Mouse (Mus musculus) layer of hippocampus, adult 18-20 months (tissue): ENCODE measurements at regions not wholly inside any gene's neighbourhood (a gene's known extent, or its start where the extent isn't known, plus 50 kb on each side); places are given as distances from the start of the nearest gene placed in this dataset.

Experiments used
- DNase-seq, 2 experiments: peaks; one replicate each; pipeline ENCODE4 v3.0.0; 2022; ENCODE audit warnings: low spot score in 2 of 2

- no peak for DNase-seq
Measured at GRCm38 (mm10) chr1:13839619-13840308, 2253.4 kb downstream of the 4930444P10Rik start.

DNA sequence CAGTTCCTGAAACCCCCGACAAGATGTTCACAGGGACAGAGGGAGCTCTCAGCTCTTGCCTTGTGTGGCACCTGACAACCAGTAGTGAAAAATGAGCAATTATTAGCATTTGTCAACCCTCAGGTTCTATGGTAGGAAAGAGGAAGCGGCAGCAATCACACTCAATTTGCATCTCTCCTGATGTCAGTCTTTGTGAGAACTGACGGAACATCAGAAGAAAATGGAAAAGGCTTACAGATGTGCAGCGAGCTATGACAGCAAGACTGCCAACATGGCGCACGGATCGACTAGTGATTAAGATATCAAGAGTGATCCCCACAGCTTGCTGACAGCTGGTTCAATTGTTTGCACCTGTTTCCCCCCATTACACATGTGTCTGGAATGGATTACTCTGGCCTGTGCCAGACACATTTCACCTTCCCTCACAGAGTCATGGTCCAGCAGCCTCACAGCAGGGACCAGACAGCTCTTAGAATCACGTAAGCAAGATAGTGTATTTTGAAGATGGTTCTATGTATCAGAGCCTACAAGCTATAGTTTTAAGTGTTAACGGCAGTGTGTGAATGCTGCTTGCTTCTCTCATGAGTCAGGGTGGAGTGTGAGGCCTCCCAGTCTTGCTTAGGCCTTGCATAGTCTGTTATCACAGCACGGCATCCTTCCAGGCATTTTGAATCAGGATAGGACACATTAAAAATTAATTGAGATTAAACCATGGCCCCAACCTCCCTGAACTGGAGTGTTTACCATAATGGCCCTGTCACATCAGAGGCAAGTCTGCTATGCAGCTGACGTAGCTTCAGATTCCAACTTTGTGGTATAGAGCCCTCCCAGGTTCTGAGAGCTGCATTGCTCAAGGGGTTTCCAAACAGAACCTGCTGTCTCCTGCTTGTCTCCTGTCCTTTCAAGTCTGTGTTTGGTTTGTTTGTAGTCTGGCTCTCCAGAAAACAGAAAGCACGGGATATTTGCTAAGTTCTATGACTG is 2258.0 kb downstream of the 4930444P10Rik start:
- DNase-seq: no peak

DNA sequence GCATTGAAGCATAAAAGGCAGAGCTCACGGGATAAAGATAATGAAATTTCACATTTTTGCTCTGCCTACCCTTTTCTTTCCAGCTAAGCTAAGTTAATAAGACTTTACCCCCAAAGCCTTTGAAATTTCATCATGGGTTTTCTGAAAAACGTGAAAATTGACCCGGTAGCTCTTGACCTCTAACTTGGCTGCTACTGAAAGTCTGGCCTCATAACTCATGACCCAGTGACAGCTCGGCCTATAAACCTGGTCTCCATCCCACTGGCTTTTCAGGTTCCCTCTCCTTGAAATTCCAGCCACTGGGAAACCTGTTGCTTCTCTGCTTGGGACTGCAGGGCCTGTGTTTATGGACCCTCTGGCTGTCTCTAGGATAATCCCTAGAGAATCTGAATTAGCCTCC is 2285.3 kb downstream of the 4930444P10Rik start:
- no peak for DNase-seq

- DNase-seq: no peak
Measured at GRCm38 (mm10) chr1:13800460-13800859, 2292.7 kb downstream of the 4930444P10Rik start.

DNA sequence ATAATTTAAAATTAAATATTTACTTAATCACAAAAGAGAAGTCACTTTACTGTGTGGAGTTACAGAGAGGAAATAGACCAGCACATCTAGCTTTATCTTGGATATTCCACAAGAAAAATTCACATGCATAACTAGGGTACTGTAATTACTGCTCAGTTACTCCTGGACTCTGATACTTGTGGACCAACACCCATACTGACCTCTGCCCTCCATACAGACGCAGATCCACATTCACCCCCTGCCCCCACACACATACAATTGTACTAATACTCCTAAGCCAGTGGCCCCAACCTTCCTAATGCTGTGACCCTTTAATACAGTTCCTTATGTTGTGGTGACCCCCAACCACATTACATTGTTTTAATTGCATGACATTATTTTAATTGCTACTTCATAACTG is 2294.3 kb downstream of the 4930444P10Rik start:
- DNase-seq: no peak

- DNase-seq: no peak
Measured at GRCm38 (mm10) chr1:13795196-13795595, 2297.9 kb downstream of the 4930444P10Rik start.

DNA sequence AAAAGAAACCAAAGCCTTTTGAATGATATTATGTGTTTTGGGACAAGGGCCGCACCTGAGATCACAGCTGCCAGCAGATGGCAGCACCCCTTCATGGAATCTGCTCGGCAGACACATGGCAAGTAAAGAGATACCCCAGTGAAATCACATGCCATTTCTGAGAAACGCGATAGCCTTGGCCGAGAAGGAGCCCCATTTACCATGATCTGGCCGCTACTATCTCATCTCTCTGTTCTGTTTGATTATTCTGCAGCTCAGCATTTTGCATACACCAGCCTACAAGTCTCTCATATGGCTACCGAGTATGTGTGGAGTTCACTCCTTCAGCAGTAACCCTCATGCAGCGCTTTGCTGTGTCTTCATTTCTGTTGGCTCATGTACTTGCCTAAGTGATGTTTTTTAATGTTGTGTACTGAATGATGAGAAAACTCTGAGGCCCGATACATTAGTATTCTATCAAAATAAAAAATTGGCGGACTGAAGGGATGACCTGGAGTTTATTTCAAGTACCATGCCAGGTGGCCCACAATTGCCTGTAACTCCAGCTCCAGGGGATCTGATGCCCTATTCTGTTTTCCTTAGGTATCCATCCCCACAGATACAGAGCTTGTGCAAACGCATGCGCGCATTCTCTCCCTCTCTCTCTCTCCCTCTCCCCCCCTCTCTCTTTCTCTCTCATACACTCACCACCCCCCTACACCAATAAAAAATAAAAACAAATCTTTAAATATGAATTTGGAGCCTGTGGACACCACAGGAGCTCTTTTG is 2303.6 kb downstream of the 4930444P10Rik start:
- DNase-seq: peak; percentile 75 to 94

DNA sequence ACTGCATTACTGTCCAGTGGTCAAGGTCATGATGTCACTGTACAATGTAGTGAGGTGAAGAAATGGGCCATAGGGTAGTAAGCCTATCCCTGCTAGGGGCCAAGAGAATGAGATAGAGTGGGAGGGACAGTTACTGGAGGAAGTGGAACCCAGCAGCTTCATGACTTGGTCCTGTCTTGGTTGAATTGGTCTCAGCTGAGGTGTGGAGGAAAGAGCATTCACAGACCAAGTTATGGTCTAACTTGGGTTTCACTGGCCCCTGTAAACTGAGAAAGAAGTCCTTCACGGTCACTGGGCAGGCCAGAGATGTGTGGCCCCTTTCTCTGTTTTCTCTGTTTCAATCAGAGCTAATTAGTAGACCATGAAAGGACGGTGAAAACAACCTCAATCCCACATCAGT is 2306.1 kb downstream of the 4930444P10Rik start:
- no peak for DNase-seq

DNA sequence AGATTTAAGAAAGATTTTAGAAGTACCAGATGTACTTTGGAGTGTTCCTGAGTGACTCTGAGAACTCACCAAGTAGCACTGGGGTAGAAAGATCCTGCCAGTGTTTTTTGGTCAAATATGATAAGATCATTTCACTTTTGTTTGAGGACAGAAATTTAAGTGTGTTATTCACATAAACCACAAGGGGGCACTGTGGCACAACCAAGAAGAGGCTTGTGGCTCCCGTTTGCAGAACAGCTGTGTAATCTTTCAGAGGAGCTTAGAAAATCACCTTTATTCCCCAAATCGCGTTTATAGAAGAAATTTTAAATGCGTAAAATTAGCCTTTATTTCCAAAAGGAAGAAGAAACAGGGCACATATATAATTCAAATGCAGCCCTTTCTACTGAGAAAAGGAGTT is 2308.7 kb downstream of the 4930444P10Rik start:
- peak; percentile 17 to 63 for DNase-seq

DNA sequence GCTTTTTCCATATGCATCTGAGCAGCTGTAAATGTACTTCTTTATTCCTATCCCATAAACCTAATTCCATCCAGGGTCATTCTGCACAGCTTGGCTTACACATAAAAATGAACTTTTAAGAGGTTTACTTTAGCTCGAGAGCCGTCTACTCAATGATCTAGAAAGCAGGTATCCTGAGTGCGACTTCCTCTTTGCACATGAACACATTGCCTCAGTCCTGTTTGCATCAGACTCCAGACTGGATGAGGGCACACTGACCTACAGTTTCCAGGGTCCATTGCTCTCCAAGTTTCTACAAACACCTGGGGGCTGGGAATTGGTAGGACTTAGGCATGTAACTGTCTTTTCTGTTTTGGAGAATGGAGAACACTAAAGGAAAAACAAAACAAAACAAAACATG is 2310.5 kb downstream of the 4930444P10Rik start:
- no peak for DNase-seq

GRCm38 (mm10) chr1:13772106-13772505 is 2321.0 kb downstream of the 4930444P10Rik start:
- DNase-seq: no peak

GRCm38 (mm10) chr1:13771014-13771463 is 2322.1 kb downstream of the 4930444P10Rik start:
- DNase-seq: no peak

GRCm38 (mm10) chr1:13752479-13752878 is 2338.6 kb downstream of the A830018L16Rik start:
- DNase-seq: peak in 1 of 2 experiments; percentile 23

DNA sequence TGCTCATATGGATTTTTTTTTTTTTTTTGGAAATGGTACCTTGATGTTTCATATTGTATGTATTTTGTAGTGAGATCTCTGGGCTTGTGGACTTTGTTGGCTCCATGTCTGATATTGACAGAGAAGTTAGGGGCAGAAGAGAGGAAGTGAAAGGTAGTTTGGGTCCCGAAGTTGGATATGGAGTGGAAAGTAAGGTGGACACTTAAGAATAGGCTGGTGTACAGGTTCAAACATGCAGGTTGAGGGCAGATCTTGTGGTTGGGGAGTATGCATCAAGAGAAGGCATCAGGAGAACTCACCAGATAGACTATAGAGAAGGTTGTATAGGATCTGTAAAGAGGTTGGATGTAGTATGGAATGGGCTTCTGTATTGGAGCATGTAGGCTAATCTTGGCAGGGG is 2337.5 kb downstream of the A830018L16Rik start:
- no peak for DNase-seq
